Mouse (Mus musculus) stomach, postnatal 0 days (tissue): ENCODE measurements around the gene Traf3ip3.

Experiments used
- CTCF ChIP-seq: IDR thresholded peaks from 2 replicates; pipeline ENCODE4 v1.5.1; 2016; ENCODE audit warnings: antibody characterized with exemption, low read depth, mild to moderate bottlenecking, moderate library complexity
- EP300 ChIP-seq: optimal IDR thresholded peaks from 2 replicates; pipeline ENCODE3; 2016; ENCODE audit warnings: antibody characterized with exemption

DNA sequence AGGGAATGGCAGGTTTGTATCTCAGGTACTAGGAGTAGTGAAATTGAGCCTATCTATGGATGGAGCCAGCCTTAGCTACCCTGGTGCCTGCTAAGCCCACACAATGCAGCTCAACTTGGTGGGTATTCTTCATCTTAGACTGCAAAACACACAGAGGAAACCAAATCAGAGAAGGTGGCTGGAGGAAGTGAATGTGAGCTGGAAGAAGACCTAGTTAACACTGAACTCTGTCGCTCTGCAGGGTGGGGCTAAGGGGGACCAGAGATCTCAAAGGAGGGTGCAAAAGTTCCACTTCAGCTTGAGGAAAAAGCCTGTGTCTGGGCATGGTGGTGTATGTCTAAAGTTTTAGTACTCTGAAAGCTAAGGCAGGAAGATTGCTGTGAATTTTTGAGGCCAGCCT lies 41.9 kb downstream of the Traf3ip3 start:
- TF ChIP-seq CTCF (no peak), EP300 (no peak)
